Mouse (Mus musculus) lung, postnatal 0 days (tissue): ENCODE measurements around the gene Ntmt1.

Experiments used
- CTCF ChIP-seq: IDR thresholded peaks from 2 replicates; pipeline ENCODE4 v1.5.1; 2016; ENCODE audit warnings: antibody characterized with exemption, mild to moderate bottlenecking
- EP300 ChIP-seq: IDR thresholded peaks from 2 replicates; pipeline ENCODE4 v1.6.1; 2016; ENCODE audit warnings: antibody characterized with exemption, mild to moderate bottlenecking, control low read depth

- TF ChIP-seq CTCF (no peak), EP300 (no peak)
Measured at GRCm38 (mm10) chr2:30766446-30766845, 41.2 kb upstream of the Ntmt1 start.
